Mouse (Mus musculus) heart, adult 8-10 months (tissue): ENCODE data around the gene Sco2. TPM values are rescaled to one million over a fixed set of nuclear protein-coding genes. Genes with fewer than 3 reads are reported as not detected.

Experiments
- DNase-seq: peaks from one replicate; pipeline ENCODE4 v3.0.0; 2022; ENCODE audit warnings: low spot score
- total RNA-seq, 4 experiments: library from RNA; stranded (reverse); gene quantifications; 2 replicates each; pipeline ENCODE4 v1.2.4; 2022

Sco2 gene
- 10 to 100 TPM; 21.9 to 32.0 (median 24.4) TPM for total RNA-seq

DNA sequence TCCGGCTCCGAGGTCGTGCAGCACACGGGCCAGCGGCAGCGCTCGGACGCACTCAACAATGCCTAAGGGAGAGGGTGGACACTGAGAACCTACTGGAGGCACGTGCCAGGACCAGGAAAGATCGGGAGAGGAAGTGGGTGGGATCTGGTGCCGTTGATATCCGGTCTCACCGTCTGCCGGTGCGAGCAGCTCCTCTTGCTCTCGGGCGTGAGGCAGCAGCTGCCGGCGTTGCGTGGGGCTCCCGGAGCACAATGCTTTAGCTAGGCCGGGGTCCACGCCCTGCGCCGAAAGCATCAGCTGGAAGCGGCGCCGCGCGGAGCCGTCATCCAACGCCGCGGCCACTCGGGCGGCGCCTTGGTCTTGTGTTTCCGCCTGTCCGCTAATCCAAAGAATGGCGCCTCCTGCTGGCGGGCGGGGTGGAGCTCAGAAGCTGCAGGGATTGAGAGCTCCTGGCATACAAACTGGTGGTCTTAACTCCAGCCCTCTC is at the start of gene Sco2:
Sco2 (minus strand) TSS at position 85 of the 487 bp plus-strand sequence.
- DNase-seq, result peak; percentile 89

DNA sequence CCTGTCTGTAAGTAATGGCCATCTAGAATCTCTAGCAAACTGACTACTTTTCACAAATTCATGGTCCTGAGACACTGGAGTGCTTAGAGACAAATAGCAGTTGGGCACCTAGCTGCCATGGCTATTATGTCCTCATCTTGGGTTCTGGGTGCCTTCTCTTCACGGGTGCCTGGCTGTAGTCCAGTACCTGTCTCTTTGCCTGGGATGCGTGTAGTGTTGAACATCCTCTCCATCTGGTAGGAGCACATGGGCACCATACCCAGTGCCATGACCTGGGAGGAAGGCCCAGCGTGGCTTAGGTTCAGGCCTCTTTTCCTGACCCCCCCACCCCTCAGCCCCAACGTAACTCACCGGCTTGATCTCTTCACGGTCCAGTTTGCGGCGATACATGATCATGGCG is 48.3 kb upstream of the Sco2 start:
- DNase-seq, result no peak

DNA sequence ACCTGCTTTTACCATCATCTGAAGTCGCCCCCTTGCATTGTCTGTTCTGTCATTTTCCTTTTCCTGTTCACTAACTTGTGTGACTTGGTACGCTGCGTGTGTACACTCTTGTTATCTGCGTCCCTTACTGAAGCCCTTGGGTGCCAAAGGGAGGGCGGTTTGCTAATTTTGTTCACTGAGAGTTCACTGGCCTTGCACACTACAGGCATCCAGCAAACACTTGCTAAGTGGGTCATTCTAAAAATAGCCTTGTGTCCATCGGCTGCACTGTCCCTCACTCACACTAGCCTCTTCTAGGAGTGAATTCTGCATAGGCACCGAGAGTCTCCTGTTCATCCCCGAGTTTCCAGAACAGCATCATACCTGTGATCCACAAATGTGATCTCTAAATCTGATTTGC is 41.6 kb upstream of the Sco2 start:
- DNase-seq, result no peak

DNA sequence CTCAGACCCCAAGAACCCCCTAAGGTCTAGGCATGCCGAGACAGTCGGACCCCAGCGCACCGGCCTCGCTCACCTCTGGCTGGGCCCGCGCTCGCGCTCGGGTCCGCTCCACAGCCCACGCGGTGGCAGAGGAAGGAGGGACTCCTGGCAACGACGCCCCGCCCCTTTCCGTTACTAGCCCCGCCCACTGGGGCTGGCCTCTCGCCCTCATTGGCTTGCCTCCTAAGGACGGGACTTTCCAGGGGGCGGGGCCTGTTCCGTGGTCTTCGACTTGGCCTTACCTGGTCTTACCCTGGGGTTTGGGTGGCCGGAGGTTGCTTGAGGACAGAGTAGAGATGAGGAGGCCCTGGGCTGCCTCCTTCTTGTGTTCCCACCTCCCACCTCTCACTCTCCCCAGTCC is 36.5 kb upstream of the Sco2 start, which contains the start of gene Syce3:
Syce3 (minus strand) TSS at position 386 of the 400 bp plus-strand sequence.
- DNase-seq, result no peak

DNA sequence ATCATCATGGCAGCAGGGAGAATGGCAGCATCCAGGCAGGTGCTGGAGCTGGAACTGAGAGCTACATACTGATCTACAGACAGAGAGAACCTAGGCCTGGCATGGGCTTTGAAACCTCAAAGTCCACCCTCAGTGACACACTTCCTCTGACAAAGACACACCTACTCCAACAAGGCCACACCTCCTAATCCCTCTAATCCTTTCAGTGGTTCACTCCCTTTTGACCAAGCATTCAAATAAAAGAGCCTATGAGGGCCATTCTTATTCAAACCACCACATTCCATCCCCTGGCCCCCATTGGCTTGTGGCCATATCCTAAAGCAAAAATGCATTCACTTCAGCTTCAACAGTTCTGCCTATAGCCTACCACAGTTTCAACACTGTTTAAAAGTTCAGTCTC is 33.0 kb upstream of the Sco2 start:
- DNase-seq, result no peak

DNA sequence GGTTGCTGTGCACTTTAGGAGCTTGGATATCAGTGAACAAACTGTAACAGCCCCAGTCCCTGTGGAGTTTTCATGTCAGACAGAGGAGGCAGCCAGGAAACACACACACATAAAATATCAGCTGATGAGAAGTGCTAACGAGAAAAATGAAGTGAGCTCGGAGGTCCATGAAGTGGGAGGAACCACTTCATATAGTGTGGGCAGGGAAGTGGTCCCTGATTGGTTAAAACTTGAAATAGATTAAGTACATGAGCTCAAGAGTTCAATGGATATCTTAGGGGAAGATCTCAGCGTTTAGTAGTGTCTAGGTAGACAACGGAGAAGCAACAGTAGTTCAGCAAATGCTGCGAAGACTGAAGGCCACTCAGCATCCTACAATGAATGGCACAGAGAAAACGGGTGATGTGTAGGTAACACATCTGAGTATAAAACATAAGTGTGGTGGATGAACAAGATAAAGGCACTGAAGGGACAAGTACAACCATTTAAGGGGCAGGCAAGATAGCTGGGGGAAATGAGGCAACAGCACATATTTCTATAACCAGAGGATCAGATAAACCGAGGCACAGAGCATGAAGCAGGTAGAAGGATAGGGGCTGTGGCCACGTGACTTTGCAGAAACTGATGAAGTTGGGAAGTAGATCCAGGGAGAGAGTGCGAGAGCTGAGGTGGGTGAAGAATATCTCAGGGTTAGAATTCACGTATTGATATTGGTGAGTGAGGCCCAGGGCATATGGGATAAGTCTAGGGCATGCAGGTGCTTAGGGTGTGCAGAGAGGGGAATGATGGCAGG is 31.4 kb upstream of the Sco2 start:
- DNase-seq, result no peak

DNA sequence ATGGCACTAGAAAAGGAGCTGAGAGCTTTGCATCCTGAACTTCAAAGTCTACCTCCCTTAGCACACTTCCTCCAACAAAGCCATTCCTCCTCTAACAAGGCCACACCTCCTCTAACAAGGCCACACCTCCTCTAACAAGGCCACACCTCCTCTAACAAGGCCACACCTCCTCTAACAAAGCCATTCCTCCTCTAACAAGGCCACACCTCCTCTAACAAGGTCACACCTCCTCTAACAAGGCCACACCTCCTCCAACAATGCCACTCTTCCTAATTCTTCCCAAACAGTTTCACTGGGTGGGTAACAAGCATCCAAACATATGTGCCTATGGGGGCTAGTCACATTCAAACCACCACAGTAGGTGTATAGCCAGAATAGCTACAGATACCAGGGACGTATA is 28.8 kb upstream of the Sco2 start:
- DNase-seq, result no peak

DNA sequence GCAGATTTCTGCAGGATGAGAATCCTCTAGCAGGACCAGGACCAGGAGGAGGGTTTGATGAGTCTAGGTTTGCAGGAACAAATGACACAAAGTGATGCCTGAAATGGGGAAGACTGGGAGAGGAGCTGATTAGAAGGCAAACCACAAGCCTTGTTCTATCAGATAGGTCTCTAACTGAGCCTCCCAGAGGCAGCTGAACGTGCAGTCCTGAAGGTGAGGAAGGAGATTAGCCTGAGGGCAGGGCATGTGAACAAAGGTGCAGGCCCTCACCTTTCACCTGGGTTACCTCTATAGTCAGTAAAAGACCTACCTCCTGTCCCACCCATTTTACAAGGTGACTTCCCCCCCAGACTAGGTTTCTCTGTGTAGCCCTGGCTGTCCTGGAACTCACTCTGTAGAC is 26.1 kb upstream of the Sco2 start:
- DNase-seq, result no peak

DNA sequence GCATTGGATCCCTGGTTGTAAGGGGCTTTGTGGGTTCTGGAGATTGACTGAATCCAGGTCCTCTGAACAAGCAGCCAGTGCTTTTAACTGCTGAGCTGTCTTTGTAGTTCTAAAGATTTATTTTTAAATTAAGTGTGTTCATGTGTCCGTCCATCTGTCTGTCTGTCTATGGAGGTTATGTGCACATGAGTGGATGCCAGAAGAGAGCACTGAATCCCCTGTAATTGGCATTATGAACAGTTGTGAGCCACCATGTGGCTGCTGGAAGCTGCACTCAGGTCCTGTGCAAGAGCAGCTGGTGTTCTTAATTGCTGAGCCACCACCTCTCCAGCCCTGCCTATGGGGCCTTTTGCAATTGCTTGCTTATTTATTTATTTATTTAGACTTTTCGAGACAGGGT is 24.5 kb upstream of the Sco2 start:
- no peak for DNase-seq

DNA sequence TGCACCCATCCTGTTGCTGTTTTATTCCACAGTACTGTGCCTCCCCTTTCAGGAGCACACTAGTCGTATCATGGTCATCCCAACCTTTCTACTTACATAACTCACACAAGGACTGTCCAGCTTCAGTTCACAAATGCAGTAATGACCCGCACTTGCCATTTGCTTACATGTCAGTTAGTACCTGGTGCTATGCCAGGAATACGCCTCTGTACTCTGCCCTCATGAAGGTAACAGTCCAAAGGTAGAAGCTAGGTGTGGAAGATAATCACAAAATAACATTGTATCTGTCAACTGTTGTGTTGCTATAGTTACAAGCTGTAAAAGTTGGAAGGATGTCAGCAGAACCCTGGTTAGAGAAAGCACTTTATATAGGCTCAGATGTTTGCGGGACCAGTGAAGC is 23.2 kb upstream of the Sco2 start:
- DNase-seq, result no peak

DNA sequence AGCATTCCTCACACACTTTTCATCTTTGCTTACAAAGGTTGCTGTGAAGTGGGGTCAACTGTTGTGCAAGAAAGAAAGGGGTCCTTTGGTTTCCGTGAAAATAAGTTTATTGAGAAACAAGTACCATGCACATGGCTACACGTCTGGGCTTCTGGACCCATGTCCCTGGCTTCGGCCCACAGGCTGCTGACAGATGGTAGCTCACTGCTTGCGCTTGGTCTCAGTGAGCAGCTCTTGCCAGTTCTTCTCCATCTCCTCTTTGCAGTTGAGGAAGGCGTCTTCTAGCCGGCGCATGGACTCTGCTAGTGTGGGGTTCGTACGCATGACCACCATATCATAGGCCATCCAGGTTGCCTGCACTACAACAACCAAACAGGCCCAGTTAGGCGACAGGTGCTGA is 16.4 kb upstream of the Sco2 start:
- DNase-seq, result no peak

DNA sequence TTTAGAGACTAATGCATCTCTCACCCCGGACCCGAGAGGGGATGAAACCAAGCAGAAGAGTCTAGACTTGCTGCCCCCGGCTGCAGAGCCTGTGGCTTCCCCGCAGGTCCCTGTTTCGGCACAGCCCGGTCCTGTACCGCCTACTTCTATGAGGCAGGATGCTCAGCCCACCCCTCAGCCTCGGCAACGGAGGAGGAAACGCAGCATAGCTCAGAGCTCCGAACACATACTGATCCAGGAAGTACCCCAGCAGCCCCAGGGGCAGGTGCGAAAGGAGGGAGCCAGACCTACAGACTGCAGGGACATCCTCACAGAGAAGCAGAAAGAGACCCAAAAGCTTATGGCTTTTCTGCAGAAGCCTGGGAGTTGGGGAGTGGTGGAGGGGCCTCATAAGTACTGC is 13.5 kb upstream of the Sco2 start:
- no peak for DNase-seq

DNA sequence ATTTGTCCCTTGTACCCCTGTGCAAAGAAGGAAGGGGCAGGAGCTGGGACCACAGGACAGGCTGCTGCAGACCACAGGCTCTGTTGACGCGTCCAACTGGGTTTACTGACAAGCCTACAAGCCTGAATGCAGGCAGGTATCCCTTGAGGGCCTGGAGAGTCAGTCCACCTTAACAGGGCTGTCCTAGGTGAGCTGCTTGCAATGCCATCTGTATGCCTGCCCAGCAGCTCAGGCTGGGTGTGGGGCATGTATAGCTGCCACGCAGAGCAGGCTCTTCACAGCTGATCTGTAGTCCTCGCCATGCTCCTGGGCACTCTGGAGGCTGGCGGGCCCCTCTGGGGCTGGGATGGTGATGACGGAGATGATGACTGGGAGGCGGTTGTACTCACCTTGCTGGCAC is 11.0 kb upstream of the Sco2 start, which contains the start of gene Klhdc7b:
Klhdc7b (plus strand) TSS at position 301 of the 400 bp plus-strand sequence.
- DNase-seq, result no peak

DNA sequence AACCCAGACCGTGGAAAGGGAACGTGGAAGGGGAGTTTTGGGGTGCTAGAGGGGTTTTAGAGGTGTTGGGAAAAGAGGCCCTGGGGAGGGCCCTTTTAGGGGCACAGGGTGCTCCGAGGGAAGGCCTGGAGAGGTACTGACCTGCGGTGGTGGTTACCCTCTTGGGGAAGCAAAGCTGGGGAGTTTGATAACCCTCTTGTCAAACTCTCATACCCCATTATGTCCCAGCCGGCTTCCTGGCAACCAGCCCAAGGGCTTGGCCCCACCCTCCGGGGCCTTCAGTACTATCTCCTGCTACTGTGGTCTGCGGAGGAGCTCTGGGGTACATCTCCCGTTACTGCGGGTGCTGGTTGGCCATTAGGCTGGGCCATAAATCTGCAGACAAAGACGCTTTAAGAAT is 5.8 kb upstream of the Sco2 start:
- DNase-seq, result no peak

DNA sequence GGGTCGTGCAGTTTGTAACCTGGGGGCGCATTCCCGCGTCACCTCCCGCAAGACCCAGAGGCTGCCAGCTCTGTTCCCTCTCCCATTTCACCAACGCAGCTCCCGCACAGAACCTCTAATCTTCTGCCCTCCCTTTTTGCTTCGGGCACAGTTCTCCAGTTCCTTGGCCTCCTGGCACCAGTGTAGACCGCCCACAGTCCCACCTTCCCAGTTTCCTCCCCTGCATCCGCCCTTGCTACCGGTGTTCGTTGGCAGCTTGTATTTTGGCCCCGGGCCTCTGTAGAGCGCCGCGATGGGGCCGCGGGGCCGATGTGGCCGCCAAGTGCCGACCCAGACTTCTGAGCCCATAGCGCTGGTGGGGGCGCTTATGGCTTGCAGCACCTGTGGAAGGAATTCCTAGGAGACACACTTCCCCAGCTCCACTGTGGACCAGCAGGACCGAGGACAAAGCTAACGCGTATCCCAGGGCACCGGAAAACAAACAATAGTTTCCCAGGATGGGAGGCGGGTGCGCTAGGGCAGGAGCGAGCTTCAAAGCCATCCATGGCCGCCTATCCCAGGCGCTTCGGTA is 5.3 kb upstream of the Sco2 start, which contains the start of gene Odf3b:
Odf3b (minus strand) TSS at position 452 of the 571 bp plus-strand sequence.
- peak; percentile 71 for DNase-seq

DNA sequence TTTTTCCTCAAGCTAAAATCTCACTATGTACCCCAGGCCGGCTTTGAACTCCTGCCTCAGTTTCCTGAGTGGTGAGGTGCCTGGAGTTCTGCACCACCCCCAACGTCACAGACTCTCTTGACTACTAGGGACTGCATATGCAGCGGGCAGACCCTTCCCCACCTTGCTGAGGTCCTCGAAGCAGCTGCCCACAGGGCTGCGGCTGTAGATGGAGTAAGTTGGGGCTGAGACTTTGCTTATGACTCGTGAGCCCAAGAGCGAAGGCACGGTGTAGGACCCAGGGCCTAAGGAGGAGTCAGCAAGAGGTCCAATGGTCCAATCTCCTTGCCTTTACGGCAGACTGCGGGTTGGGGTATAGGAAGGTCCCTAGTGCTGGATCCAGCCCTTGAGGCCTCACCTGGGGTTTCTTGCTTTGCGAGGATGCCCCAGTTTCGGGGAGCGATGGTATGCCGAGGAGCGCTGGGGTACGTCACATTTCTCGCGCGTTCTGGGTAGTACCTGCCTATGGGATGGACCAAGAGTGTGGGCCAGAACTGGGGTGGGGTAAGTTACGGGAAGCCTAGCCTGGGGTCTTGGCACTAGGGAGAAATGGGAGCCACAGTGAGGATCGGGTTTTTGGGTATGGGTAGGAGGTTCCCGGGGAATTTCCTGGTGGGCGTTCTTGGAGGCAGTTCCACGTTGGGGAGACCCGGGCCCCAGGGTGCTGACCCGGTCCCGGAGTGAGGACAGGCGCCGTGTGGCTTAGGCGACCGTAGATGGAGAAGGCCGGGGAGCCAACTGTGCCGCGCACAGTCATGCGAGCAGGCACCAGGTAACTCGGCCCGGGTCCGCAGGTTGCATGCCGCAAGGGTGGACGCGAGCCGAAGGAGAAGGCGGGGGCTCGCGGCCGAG is 4.5 kb upstream of the Sco2 start:
- DNase-seq, result no peak

DNA sequence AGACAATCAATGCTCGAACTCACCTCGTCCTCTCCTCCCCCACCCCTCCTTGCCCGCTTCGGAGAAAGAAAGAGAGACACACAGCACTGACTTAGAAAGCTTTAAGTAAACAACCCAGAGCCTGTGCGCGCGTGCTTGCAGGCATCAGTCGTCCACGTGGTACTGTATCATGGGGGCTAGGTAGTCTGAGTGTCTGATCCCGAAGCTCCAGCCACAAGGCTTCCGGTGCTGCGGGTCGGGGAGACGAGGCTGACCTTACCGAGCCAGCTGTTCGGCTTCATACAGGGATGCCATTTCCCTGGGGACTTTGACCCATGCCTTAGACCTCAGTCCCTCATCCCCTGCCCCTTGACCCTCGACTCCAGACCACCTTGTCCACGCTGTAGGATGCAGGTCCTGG is 3.7 kb upstream of the Sco2 start:
- no peak for DNase-seq

DNA sequence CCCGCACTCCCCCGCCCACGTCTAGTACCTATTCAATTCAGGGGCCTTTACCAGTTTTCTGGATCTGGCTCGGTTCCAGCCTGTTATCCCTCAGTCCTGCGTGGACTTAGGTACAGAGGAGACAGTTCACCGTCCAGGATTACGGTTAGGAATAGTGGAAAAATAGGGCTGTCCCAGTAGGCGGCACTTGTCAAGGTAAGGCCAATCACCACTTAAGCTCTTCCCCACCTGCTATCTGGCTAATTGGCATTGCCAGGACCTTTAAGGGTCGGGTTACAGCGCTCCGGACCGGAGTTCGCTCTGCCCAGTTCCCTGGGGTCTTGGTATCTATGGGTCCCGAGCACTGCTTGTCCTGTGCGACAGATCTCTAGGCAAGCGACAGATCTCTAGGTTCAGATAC is 3.3 kb upstream of the Sco2 start, which contains the start of gene Tymp:
Tymp (minus strand) TSS at position 83 of the 400 bp plus-strand sequence.
- DNase-seq, result no peak

DNA sequence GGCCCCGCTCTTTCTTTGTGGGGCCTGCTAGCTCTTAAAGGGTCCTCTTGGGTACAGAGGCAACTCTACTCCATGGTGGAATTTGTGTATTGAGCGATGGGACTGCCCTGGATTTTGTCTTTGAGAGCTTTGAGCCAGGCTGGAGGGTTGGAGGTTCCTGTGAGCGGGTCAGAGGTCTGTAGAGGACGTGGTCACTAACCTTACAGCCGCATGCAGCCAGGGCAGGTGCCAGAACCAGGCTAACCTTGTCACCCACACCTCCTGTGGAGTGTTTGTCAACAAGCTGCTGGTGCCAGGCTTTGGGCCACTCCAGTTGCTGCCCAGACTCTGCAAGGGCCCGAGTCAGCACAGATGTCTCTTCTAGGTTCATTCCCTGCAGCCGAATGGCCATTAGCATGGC is 2.4 kb upstream of the Sco2 start:
- DNase-seq, result no peak

DNA sequence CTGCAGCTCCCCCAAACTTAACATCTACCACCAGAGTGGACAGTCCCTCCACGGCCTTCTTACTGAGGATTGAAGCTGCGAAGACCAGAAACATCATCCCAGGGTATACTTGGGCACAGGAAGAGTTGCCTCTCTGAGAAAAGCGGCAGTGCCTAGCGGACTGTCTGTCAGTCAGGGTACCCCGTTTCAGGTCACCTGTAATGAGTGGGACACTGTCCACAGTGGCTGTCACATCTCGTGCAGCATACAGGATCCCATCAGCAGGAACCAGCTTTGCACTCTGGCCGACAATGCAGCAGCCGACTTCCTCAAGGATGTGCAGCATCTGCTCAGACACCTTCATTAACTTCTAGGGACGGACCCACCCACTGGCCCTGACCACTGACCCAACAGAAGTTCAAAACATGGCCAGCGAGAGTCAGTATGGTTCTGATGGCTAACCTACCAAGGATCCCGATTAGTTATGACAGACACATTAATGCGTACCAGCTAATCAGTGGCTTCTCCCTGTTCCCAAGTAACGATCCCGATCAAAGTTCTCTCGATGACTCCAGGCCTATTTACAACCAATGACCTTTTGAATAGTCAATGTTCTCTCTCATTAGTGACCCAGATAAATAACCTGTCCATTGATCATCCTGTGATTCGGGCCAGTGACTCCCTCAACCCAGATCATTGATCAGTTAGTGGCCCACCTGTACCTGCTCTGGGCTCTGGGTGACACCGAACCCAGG is 1.3 kb upstream of the Sco2 start:
- no peak for DNase-seq

DNA sequence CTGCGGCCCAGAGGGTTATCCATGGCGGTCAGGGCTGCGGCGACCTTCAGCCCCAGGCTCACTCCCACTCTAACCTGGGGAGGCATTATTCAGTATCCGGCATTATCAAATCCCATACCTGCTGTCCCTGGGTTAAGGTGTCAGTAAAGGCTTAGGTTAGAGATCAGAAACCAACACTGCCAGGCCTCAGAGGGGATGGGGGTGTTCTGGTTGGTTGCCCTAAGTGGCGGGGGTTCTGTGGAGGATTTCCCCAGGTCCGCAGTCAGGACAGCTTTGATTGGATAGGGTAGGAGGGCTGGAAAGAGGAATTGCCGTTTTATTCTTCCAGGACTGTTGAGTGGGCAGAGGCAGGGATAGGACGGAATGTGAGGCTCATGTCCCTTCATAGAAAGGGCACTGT is 694 bp upstream of the Sco2 start:
- DNase-seq, result no peak
